Mouse (Mus musculus) CH12.LX (cell line): ENCODE data around the gene Eea1. TPM values are rescaled to one million over a fixed set of nuclear protein-coding genes. Genes with fewer than 3 reads are reported as not detected.

Source experiments
- DNase-seq: peaks from one replicate; pipeline ENCODE4 v3.0.0-alpha.2; 2013; ENCODE audit errors: extremely low read depth
- H3K27ac ChIP-seq: 2 replicates; pipeline ENCODE4 v1.5.1; 2012; ENCODE audit warnings: low read depth, mild to moderate bottlenecking, control low read depth, moderate library complexity; ENCODE audit not compliant: insufficient read depth
- H3K27me3 ChIP-seq: replicated peaks from 2 replicates; pipeline ENCODE3; 2012; ENCODE audit warnings: inconsistent platforms
- H3K36me3 ChIP-seq, 2 experiments: replicated peaks in 1 of 2; 2 replicates each; pipeline versions ENCODE3 to v1.6.1; 2012; ENCODE audit warnings: inconsistent platforms in 1 of 2, low read length in 1 of 2, mild to moderate bottlenecking in 1 of 2, mixed read lengths in 1 of 2, moderate library complexity in 1 of 2; ENCODE audit not compliant: control insufficient read depth in 1 of 2, insufficient read depth in 1 of 2
- H3K4me1 ChIP-seq, 2 experiments: 2 replicates each; pipeline ENCODE4 v1.6.1; 2012; ENCODE audit warnings: inconsistent platforms in 1 of 2, moderate library complexity in 1 of 2; ENCODE audit not compliant: insufficient read depth in 2 of 2, control insufficient read depth in 1 of 2
- H3K4me2 ChIP-seq: 2 replicates; pipeline ENCODE4 v1.6.1; 2012; ENCODE audit warnings: low read depth, mild to moderate bottlenecking, control low read depth; ENCODE audit not compliant: poor library complexity, insufficient read depth, severe bottlenecking
- H3K4me3 ChIP-seq, 3 experiments: fragments of 150-350 bp in 1 of 3; sonication (generic) in 1 of 3; replicated peaks in 1 of 3; 2 replicates each; pipeline versions ENCODE3 to v1.5.1; 2011 to 2012; ENCODE audit warnings: low read depth in 2 of 3, low read length in 2 of 3, mild to moderate bottlenecking in 2 of 3, moderate library complexity in 2 of 3, control low read depth in 1 of 3, improper control_type of control experiment in 1 of 3, inconsistent platforms in 1 of 3, mixed read lengths in 1 of 3; ENCODE audit not compliant: poor library complexity in 1 of 3
- H3K79me2 ChIP-seq: replicated peaks from 2 replicates; pipeline ENCODE4 v1.6.1; 2012; ENCODE audit warnings: mild to moderate bottlenecking, moderate library complexity; ENCODE audit not compliant: control insufficient read depth, poor library complexity, insufficient read depth, severe bottlenecking; ENCODE audit errors: extremely low read depth
- H3K9ac ChIP-seq: 2 replicates; pipeline ENCODE4 v1.6.1; 2012; ENCODE audit warnings: low read depth, mild to moderate bottlenecking, control low read depth, moderate library complexity; ENCODE audit not compliant: insufficient read depth
- H3K9me3 ChIP-seq: replicated peaks from 2 replicates; pipeline ENCODE3; 2012; ENCODE audit warnings: low read length, inconsistent platforms, mixed read lengths
- BHLHE40 ChIP-seq: IDR thresholded peaks from 2 replicates; pipeline ENCODE4 v1.6.1; 2011; ENCODE audit warnings: mild to moderate bottlenecking, low read depth, low read length, improper control_type of control experiment
- CHD1 ChIP-seq: IDR thresholded peaks from 2 replicates; pipeline ENCODE4 v1.6.1; 2012; ENCODE audit warnings: low read depth, low read length, improper control_type of control experiment, inconsistent platforms
- CTCF ChIP-seq, 2 experiments: IDR thresholded peaks in 1 of 2; conservative IDR thresholded peaks in 1 of 2; 2 replicates each; pipeline ENCODE4 v1.5.1; 2011 to 2012; ENCODE audit warnings: low read depth in 2 of 2, low read length in 2 of 2, improper control_type of control experiment in 1 of 2, inconsistent platforms in 1 of 2, mild to moderate bottlenecking in 1 of 2, moderate library complexity in 1 of 2
- ELF1 ChIP-seq: IDR thresholded peaks from 2 replicates; pipeline ENCODE4 v1.6.1; 2014; ENCODE audit warnings: low read depth, mild to moderate bottlenecking, inconsistent platforms, low read length, improper control_type of control experiment
- EP300 ChIP-seq: IDR thresholded peaks from 2 replicates; pipeline ENCODE4 v1.6.1; 2011; ENCODE audit warnings: low read length, improper control_type of control experiment
- ETS1 ChIP-seq: conservative IDR thresholded peaks from 2 replicates; pipeline ENCODE4 v1.6.1; 2012; ENCODE audit warnings: low read depth, mild to moderate bottlenecking, inconsistent platforms, low read length, improper control_type of control experiment, moderate library complexity
- GABPA ChIP-seq: IDR thresholded peaks from 2 replicates; pipeline ENCODE4 v1.6.1; 2012; ENCODE audit warnings: low read depth, low read length, improper control_type of control experiment, inconsistent platforms; ENCODE audit not compliant: insufficient replicate concordance
- HCFC1 ChIP-seq: IDR thresholded peaks from 2 replicates; pipeline ENCODE4 v1.6.1; 2012; ENCODE audit warnings: low read depth, mild to moderate bottlenecking, inconsistent platforms, low read length, improper control_type of control experiment
- IRF4 ChIP-seq: IDR thresholded peaks from 2 replicates; pipeline ENCODE4 v1.6.1; 2014; ENCODE audit warnings: low read depth, mild to moderate bottlenecking, inconsistent platforms, low read length, improper control_type of control experiment
- JUN ChIP-seq: IDR thresholded peaks from 2 replicates; pipeline ENCODE4 v1.6.1; 2011; ENCODE audit warnings: low read depth, mild to moderate bottlenecking, low read length, improper control_type of control experiment, moderate library complexity; ENCODE audit not compliant: insufficient read depth
- JUND ChIP-seq: conservative IDR thresholded peaks from 2 replicates; pipeline ENCODE4 v1.6.1; 2011; ENCODE audit warnings: low read depth, low read length, improper control_type of control experiment
- MAFK ChIP-seq: IDR thresholded peaks from 2 replicates; pipeline ENCODE4 v1.6.1; 2011; ENCODE audit warnings: low read length, improper control_type of control experiment; ENCODE audit not compliant: insufficient replicate concordance
- MYC ChIP-seq: IDR thresholded peaks from 2 replicates; pipeline ENCODE4 v1.6.1; 2011; ENCODE audit warnings: low read depth, mild to moderate bottlenecking, improper control_type of control experiment, low read length
- NRF1 ChIP-seq: IDR thresholded peaks from 2 replicates; pipeline ENCODE4 v1.6.1; 2014; ENCODE audit warnings: low read depth, mild to moderate bottlenecking, inconsistent platforms, low read length, improper control_type of control experiment, moderate library complexity
- POLR2AphosphoS2 ChIP-seq: IDR thresholded peaks from 2 replicates; pipeline ENCODE4 v1.6.1; 2011; ENCODE audit warnings: low read depth, low read length, improper control_type of control experiment
- SIN3A ChIP-seq: IDR thresholded peaks from 2 replicates; pipeline ENCODE4 v1.6.1; 2012; ENCODE audit warnings: low read length, improper control_type of control experiment, inconsistent platforms
- TBP ChIP-seq: conservative IDR thresholded peaks from 2 replicates; pipeline ENCODE4 v1.6.1; 2011; ENCODE audit warnings: low read depth, low read length, improper control_type of control experiment
- TCF12 ChIP-seq: IDR thresholded peaks from 2 replicates; pipeline ENCODE4 v1.6.1; 2014; ENCODE audit warnings: low read depth, mild to moderate bottlenecking, inconsistent platforms, low read length, improper control_type of control experiment
- USF2 ChIP-seq: conservative IDR thresholded peaks from 2 replicates; pipeline ENCODE4 v1.6.1; 2011; ENCODE audit warnings: low read depth, low read length, improper control_type of control experiment
- ZC3H11A ChIP-seq: IDR thresholded peaks from 2 replicates; pipeline ENCODE4 v1.6.1; 2012; ENCODE audit warnings: low read depth, mild to moderate bottlenecking, inconsistent platforms, low read length, improper control_type of control experiment
- ZKSCAN1 ChIP-seq: IDR thresholded peaks from 2 replicates; pipeline ENCODE4 v1.6.1; 2012; ENCODE audit warnings: low read depth, inconsistent platforms, low read length, improper control_type of control experiment, borderline replicate concordance
- ZMIZ1 ChIP-seq: IDR thresholded peaks from 2 replicates; pipeline ENCODE4 v1.6.1; 2012; ENCODE audit warnings: low read depth, mild to moderate bottlenecking, inconsistent platforms, low read length, improper control_type of control experiment
- ZNF384 ChIP-seq: IDR thresholded peaks from 2 replicates; pipeline ENCODE4 v1.6.1; 2012; ENCODE audit warnings: low read depth, low read length, improper control_type of control experiment, inconsistent platforms
- dilution Hi-C: fragments of 300-500 bp; cut with MboI; formaldehyde crosslinking; loops from 2 replicates; pipeline ENCODE4 v1.14.3; 2020; ENCODE audit warnings: low sequenced_read_pairs; ENCODE audit not compliant: extremely low pct_unique_long_range_greater_than_20kb, extremely low pct_ligation_motif_present
- in situ Hi-C: fragments of 300-500 bp; cut with MboI; formaldehyde crosslinking; loops from 3 replicates; pipeline ENCODE4 v1.14.3; 2019; ENCODE audit warnings: low sequenced_read_pairs, low pct_ligation_motif_present, low pct_unique_long_range_greater_than_20kb, mixed read lengths
- polyA plus RNA-seq: library from polyadenylated mRNA; unstranded; fragments of >175 nt; gene quantifications from 2 replicates; pipeline ENCODE4 v1.2.1, GENCODE M21; 2012; ENCODE audit warnings: low read depth; ENCODE audit not compliant: insufficient read length
- total RNA-seq, 2 experiments: library from RNA; depleted of rRNA; stranded (reverse); fragments of 300-350 nt in 1 of 2; fragments of >200 nt in 1 of 2; gene quantifications; 2 replicates each; pipeline ENCODE4 v1.2.3; 2012 to 2014

The Eea1 gene
- total and polyA plus RNA-seq, 3 experiments: 13.3 to 15.7 (median 13.3) TPM

- peak overlapping the region; percentile 46; the same call in 1 of the 2 replicates for H3K27ac ChIP-seq
- TF ChIP-seq EP300 (peak; percentile 50; the same call in 1 of the 2 replicates), ZNF384 (no peak), NRF1 (no peak), POLR2AphosphoS2 (no peak)
- H3K4me1 ChIP-seq: peaks cover 3 to 33% of the 10 kb centered on the region in 2 experiments; a peak in 3 of 4 replicates
- H3K79me2 ChIP-seq: peaks cover 12% of the 10 kb centered on the region
- H3K27me3 ChIP-seq: no peaks in the 10 kb centered on the region
- peak overlapping the region; percentile 100 for H3K4me2 ChIP-seq
- H3K9me3 ChIP-seq: peaks cover 2% of the 10 kb centered on the region
- peak overlapping the region; percentile 69 for H3K9ac ChIP-seq
- dilution Hi-C loops (no loop called here), in situ Hi-C loops (no loop called here)
- peaks cover 18 to 20% of the 10 kb centered on the region in 2 experiments for H3K36me3 ChIP-seq
- peak overlapping the region; percentile 44 to 57 (median 57) for H3K4me3 ChIP-seq
- DNase-seq: peak; percentile 35
Measured at GRCm38 (mm10) chr10:95971341-95971740, 30.9 kb downstream of the Eea1 start.

GRCm38 (mm10) chr10:95971942-95972341, 31.5 kb downstream of the Eea1 start:
- peaks cover 3 to 32% of the 10 kb centered on the region in 2 experiments; a peak in 3 of 4 replicates for H3K4me1 ChIP-seq
- no peak for TF ChIP-seq SIN3A
- TF ChIP-seq GABPA: no peak
- TF ChIP-seq ZC3H11A: no peak
- no peak for TF ChIP-seq ZKSCAN1
- no peak for TF ChIP-seq BHLHE40
- no peak for TF ChIP-seq ZMIZ1
- TF ChIP-seq JUN: no peak
- TF ChIP-seq IRF4: no peak
- no peak for TF ChIP-seq CTCF (conservative IDR thresholded peaks at IDR 0.05 in 1 of 2, IDR thresholded peaks at IDR 0.05 in 1 of 2; ENCODE audit: low read depth in 2 of 2, low read length in 2 of 2)
- no peak for TF ChIP-seq JUND
- TF ChIP-seq ETS1: no peak
- TF ChIP-seq TCF12: no peak
- TF ChIP-seq MAFK: no peak
- TF ChIP-seq HCFC1: no peak
- TF ChIP-seq MYC: no peak
- no peak for TF ChIP-seq USF2
- no peak for TF ChIP-seq CHD1
- TF ChIP-seq TBP: no peak
- TF ChIP-seq EP300: no peak
- no peak for TF ChIP-seq ELF1
- H3K27ac ChIP-seq: no peak overlapping the region
- in situ Hi-C loops: no loop called here
- peaks cover 12% of the 10 kb centered on the region for H3K79me2 ChIP-seq
- H3K4me3 ChIP-seq: no peak overlapping the region
- H3K9ac ChIP-seq: no peak overlapping the region
- H3K9me3 ChIP-seq: peaks cover 5% of the 10 kb centered on the region
- DNase-seq: no peak
- H3K27me3 ChIP-seq: no peaks in the 10 kb centered on the region
- dilution Hi-C loops: no loop called here
- peaks cover 18 to 26% of the 10 kb centered on the region in 2 experiments for H3K36me3 ChIP-seq
- H3K4me2 ChIP-seq: peak overlapping the region; percentile 61; the same call in 1 of the 2 replicates
